Mouse (Mus musculus) liver, embryonic 14.5 days (tissue): ENCODE measurements around the gene Npy5r. TPM values are rescaled to one million over a fixed set of nuclear protein-coding genes. Genes with fewer than 3 reads are reported as not detected.
A peak's percentile ranks its signal among the peaks of the same experiment; 100 is the strongest.

Experiments
- ATAC-seq: fragments of 200-750 bp; cut with Nextera tagmentation; 2 replicates; pipeline ENCODE4 v1.8.0; 2017; ENCODE audit warnings: moderate number of reproducible peaks, mild to moderate bottlenecking, moderate library complexity; ENCODE audit not compliant: insufficient read depth
- DNase-seq, 3 experiments: peaks; one replicate each; pipeline ENCODE4 v3.0.0-alpha.2; 2012 to 2013; ENCODE audit warnings: low read depth in 3 of 3, low spot score in 3 of 3
- H3K27ac ChIP-seq: fragments of 300-500 bp; sonication (generic); 2 replicates; pipeline ENCODE4 v1.5.1; 2014; ENCODE audit warnings: moderate library complexity, mild to moderate bottlenecking, control low read depth, inconsistent platforms
- H3K27me3 ChIP-seq: fragments of 300-500 bp; sonication (generic); 2 replicates; pipeline ENCODE4 v1.6.1; 2014; ENCODE audit warnings: mild to moderate bottlenecking, low read length, moderate library complexity; ENCODE audit not compliant: control insufficient read depth, insufficient read depth
- H3K36me3 ChIP-seq: fragments of 300-500 bp; sonication (generic); replicated peaks from 2 replicates; pipeline ENCODE4 v1.6.1; 2014; ENCODE audit warnings: low read depth; ENCODE audit not compliant: control insufficient read depth, insufficient read depth
- H3K4me1 ChIP-seq, 2 experiments: fragments of 200-500 bp in 1 of 2; fragments of 300-500 bp in 1 of 2; sonication (generic) in 1 of 2; replicated peaks; 2 replicates each; pipeline ENCODE4 v1.6.1; 2012 to 2014; ENCODE audit warnings: antibody characterized with exemption in 1 of 2, inconsistent platforms in 1 of 2, low read length in 1 of 2; ENCODE audit not compliant: control insufficient read depth in 2 of 2, insufficient read depth in 2 of 2
- H3K4me2 ChIP-seq: fragments of 300-500 bp; sonication (generic); 2 replicates; pipeline ENCODE4 v1.6.1; 2014; ENCODE audit warnings: low read depth, mild to moderate bottlenecking, control low read depth, moderate library complexity
- H3K4me3 ChIP-seq, 2 experiments: fragments of 200-500 bp in 1 of 2; fragments of 300-500 bp in 1 of 2; sonication (generic) in 1 of 2; 2 replicates each; pipeline ENCODE4 v1.5.1; 2012 to 2014; ENCODE audit warnings: low read depth in 2 of 2, low read length in 2 of 2, mild to moderate bottlenecking in 2 of 2, control low read depth in 1 of 2, inconsistent platforms in 1 of 2, moderate library complexity in 1 of 2; ENCODE audit not compliant: insufficient read depth in 1 of 2
- H3K9ac ChIP-seq: fragments of 300-500 bp; sonication (generic); replicated peaks from 2 replicates; pipeline ENCODE4 v1.6.1; 2014; ENCODE audit warnings: mild to moderate bottlenecking, control low read depth, moderate library complexity
- H3K9me3 ChIP-seq: fragments of 300-500 bp; sonication (generic); 2 replicates; pipeline ENCODE4 v1.6.1; 2016; ENCODE audit warnings: low read length, mixed read lengths; ENCODE audit not compliant: control insufficient read depth
- CTCF ChIP-seq: IDR thresholded peaks from 2 replicates; pipeline ENCODE4 v1.5.1; 2016; ENCODE audit warnings: antibody characterized with exemption, low read depth, control low read depth
- EP300 ChIP-seq: IDR thresholded peaks from 2 replicates; pipeline ENCODE4 v1.6.1; 2016; ENCODE audit warnings: antibody characterized with exemption, low read depth
- WGBS: fragments of 180-500 bp; shearing (Covaris S2); extraction: QIAGEN DNeasy Blood & Tissue Kit; methylation state at CpG from one replicate; pipeline ENCODE4 v1.1.7; 2014; ENCODE audit not compliant: insufficient replicate concordance; 5-methylcytosine and 5-hydroxymethylcytosine counted together
- polyA plus RNA-seq, 2 experiments: library from polyadenylated mRNA; depleted of rRNA in 1 of 2; stranded (reverse) in 1 of 2; unstranded in 1 of 2; fragments of >200 nt; fragmentation: Nextera tagmentation in 1 of 2; extraction: Ambion mirVana in 1 of 2; gene quantifications; 2 replicates each; pipeline versions ENCODE4 v1.2.1 to v1.2.3; 2012 to 2014

Npy5r gene
- polyA plus RNA-seq, 2 experiments, result not detected

GRCm38 (mm10) chr8:66698782-66699181 lies 10.9 kb upstream of the Npy5r start:
- no peak for ATAC-seq
- no peak overlapping the region for H3K9ac ChIP-seq
- WGBS, result 45% methylated on average over 7 of the region's 7 CpGs
- H3K36me3 ChIP-seq, result no peaks in the 10 kb centered on the region
- no peaks in the 10 kb centered on the region for H3K9me3 ChIP-seq
- H3K4me3 ChIP-seq, result no peak overlapping the region
- H3K27ac ChIP-seq, result no peak overlapping the region
- no peak overlapping the region for H3K4me2 ChIP-seq
- peaks cover 8% of the 10 kb centered on the region for H3K27me3 ChIP-seq
- no peaks in the 10 kb centered on the region for H3K4me1 ChIP-seq
- DNase-seq, result no peak
- no peak for TF ChIP-seq EP300
- no peak for TF ChIP-seq CTCF

DNA sequence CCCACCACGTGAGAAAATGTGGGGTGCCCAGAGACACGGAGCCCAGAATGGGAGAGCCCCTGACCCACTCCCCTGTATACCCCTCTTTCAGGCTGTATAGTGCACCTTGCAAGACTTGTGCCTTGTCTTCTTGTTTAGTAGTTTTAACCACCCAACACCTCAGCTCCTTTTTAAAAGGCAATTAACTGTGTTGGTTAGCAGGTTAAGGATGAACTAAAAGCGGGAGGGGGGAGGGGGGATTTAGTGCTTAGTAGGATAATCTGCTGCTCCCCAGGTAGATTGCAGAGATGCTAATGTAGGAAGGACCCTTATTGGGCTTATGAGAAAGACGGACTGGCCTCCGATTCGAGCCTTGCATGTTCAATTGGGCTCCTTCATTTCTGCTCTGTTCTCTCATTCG lies 10.1 kb upstream of the Npy5r start:
- 11% methylated on average over 7 of the region's 7 CpGs for WGBS
- TF ChIP-seq EP300, result no peak
- no peak for TF ChIP-seq CTCF
- no peak overlapping the region for H3K4me2 ChIP-seq
- no peaks in the 10 kb centered on the region for H3K9me3 ChIP-seq
- no peak overlapping the region for H3K27ac ChIP-seq
- ATAC-seq (no peak), DNase-seq (no peak)
- H3K4me1 ChIP-seq, result no peaks in the 10 kb centered on the region
- no peak overlapping the region for H3K4me3 ChIP-seq
- no peaks in the 10 kb centered on the region for H3K36me3 ChIP-seq
- peaks cover 8% of the 10 kb centered on the region for H3K27me3 ChIP-seq
- no peak overlapping the region for H3K9ac ChIP-seq

GRCm38 (mm10) chr8:66696970-66697843 lies 9.3 kb upstream of the Npy5r start, which contains the start of gene Npy1r:
TSS of gene Npy1r (plus strand) at chr8:66697192.
- Histone ChIP-seq H3K9me3 (no peaks in the 10 kb centered on the region), H3K27me3 (peaks cover 8% of the 10 kb centered on the region), H3K27ac (no peak within 1 kb of the TSS), H3K9ac (no peak within 1 kb of the TSS), H3K4me1 (no peaks in the 10 kb centered on the region), H3K36me3 (no peaks in the 10 kb centered on the region), H3K4me2 (peak within 1 kb of the TSS; percentile 20), H3K4me3 (peak within 1 kb of the TSS in 1 of 2 experiments; percentile 24; a peak in 1 of 4 replicates)
- DNase-seq (no peak), ATAC-seq (no peak)
- TF ChIP-seq EP300, result no peak
- peak; percentile 20; the same call in 1 of the 2 replicates for TF ChIP-seq CTCF
- WGBS, result 2% methylated on average over 30 of the region's 30 CpGs

DNA sequence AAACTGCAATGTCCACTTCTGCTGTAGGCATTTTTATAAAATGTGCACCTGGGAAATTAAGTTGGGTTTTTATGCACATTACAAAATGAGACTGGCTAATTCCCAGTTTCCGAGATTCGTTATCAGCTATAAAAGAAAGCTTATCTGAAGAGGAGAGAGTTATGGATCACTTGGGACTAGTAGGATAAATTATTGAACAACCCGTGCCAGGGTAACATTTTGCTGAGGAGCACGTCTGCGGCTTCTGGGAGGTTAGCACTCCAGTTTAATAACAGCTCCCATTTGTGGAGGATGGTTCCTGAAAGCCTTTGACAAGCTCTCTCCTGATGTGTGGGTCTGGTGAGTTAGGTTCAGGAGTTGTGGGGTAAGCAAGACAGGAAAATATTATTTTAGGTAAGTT lies 2.5 kb upstream of the Npy5r start:
- no peak overlapping the region for H3K4me3 ChIP-seq
- WGBS, result 58% methylated on average over 5 of the region's 5 CpGs
- no peak for ATAC-seq

GRCm38 (mm10) chr8:66688799-66689198 lies 871 bp upstream of the Npy5r start:
- Histone ChIP-seq H3K4me1 (no peaks in the 10 kb centered on the region), H3K36me3 (no peaks in the 10 kb centered on the region), H3K27me3 (peaks cover 7% of the 10 kb centered on the region), H3K27ac (no peak overlapping the region), H3K4me2 (no peak overlapping the region), H3K9me3 (no peaks in the 10 kb centered on the region), H3K9ac (no peak overlapping the region), H3K4me3 (no peak overlapping the region)
- DNase-seq (no peak), ATAC-seq (no peak)
- 38% methylated on average over 4 of the region's 4 CpGs for WGBS
- TF ChIP-seq EP300, result no peak
- no peak for TF ChIP-seq CTCF

More for the DNA sequence above, 2.5 kb upstream of the Npy5r start:
- H3K4me1 ChIP-seq, result no peaks in the 10 kb centered on the region
- H3K9me3 ChIP-seq, result no peaks in the 10 kb centered on the region
- no peak overlapping the region for H3K4me2 ChIP-seq
- H3K27me3 ChIP-seq, result peaks cover 7% of the 10 kb centered on the region
- H3K9ac ChIP-seq, result no peak overlapping the region
- TF ChIP-seq CTCF (no peak), EP300 (no peak)
- H3K27ac ChIP-seq, result no peak overlapping the region
- no peaks in the 10 kb centered on the region for H3K36me3 ChIP-seq
- DNase-seq, result no peak
